Mouse (Mus musculus) thymus, postnatal 4 days (tissue): ENCODE data around the gene Gm48552.
A peak's percentile ranks its signal among the peaks of the same experiment; 100 is the strongest.

Experiments used
- DNase-seq: peaks from one replicate; pipeline ENCODE4 v3.0.0; 2021

Gene Gm48552

DNA sequence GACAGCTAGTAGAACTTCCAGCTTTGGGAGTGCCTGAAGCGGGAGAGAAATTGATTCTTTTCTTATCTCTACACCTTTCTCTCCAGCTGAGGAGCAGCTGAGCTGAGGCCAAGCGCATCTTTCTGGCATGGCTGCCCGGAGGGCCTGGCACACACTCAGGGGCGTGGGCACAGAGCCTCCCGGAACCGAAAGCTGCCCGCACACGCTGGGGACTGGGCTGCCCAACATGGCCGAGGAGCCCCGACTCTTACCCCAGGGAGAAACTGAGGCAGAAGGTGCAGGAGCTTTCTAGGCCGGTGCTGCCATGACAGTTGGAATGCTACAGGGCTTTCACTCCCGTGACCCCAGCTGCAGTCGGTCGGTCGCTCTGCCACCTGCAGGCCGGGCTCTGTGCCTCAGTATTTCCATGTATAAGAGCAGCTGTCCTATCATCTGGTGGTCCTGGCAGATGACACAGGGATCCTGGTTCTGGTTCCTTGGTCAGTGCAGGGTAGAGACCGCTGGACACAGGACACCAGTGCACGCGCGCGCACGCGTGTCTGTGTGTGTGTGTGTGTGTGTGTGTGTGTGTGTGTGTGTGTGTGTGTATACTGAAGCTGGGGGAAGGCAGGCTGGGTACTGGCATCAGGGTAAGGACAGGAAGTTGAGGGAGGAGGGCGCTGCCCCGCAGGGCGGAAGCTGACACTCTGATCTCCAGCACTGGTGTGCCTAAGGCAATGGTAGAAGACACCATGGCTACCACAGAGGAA lies 44.9 kb downstream of the Gm48552 start:
- peak; percentile 49 for DNase-seq

DNA sequence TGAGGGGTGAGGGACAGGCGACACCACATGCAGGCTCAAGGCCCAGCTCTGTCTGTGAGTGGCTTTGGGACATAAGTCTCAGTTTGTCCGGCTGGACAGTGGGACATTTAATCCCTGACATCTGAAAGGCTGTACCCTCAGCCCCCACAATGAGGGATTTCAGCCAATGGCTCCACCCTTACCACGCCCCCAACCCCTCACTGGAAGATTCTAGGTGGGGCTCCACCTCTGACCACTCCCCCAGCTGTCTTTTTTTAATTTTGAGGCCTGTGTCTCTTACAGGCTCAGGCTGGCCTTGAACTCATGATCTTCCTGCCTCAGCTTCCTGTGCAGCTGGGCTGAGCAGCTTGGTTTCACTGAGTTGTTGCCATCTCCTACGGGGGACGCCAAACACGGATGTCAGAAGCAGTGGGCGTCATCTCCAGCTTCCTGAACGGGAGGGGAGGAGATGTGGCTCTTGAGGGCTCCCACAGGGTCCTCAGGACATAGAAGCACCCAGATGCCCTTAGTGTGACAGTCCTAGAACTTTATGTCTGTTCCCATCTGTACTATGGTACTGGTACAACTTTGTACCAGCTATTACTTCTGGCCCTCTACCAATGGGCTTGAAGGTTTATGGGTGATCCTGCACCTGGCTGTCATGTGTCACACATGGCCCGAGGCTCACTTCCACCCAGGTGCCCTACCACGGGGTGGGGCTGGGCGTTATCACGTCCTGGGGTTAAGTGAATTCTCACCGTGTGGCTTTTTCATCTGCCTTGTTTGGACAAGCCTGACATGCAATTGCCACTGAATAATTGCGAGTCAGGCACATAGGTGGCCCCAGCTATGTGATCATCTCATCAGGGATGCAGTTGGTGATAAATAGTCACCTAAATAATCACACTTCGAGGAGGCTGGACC lies 45.8 kb downstream of the Gm48552 start:
- DNase-seq, result peak; percentile 43

DNA sequence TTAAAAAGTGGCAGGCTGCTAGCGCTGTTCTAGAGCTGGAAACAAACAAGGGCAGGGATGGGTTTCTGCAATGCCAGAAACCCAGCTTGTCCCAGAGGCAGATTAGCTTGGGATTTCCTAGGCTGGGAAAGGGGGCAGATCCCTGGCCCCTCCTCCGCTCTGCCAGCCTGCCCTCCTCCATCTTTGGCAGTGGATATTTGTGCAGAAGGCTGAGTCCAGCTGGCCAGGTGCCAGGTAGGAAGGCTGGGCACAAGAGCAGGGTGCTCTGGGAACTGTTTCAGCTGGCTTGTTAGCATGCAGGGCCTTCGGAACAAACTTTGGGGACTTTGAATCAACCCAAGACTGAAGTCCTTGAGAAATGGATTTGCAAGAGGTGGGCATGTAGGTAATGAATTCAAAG lies 46.6 kb downstream of the Gm48552 start:
- DNase-seq, result peak; percentile 7
